Mouse (Mus musculus) lung, adult 18-20 months (tissue): ENCODE measurements around the gene Tomt.

Experiments used
- DNase-seq, 2 experiments: peaks; one replicate each; pipeline ENCODE4 v3.0.0; 2022; ENCODE audit warnings: mixed read lengths in 2 of 2

The Tomt gene

GRCm38 (mm10) chr7:101900331-101901097, 5.6 kb downstream of the Tomt start:
- no peak for DNase-seq

GRCm38 (mm10) chr7:101896104-101897066, 9.8 kb downstream of the Tomt start:
- DNase-seq = peak; percentile 98 to 99

GRCm38 (mm10) chr7:101895695-101896094, 10.5 kb downstream of the Tomt start:
- DNase-seq = no peak

DNA sequence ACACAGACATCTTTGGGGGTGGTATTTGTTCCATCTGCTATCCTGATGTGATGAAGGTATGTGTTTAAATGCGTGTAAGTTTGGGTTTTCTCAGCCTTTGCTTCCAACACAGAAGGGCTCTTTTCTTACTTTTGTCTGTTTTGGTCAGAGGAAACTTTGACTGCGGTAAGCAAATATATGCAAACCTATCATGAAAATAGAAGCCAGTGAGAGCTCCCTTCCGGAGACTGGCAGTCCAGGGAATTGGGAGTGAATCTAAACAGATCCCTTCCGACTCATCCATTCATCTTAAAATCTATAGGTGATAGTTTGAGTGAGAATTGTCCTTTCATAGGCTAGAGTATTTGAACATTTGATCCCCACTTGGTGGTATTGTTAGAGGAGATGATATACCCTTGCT, 17.7 kb downstream of the Tomt start:
- DNase-seq = no peak

DNA sequence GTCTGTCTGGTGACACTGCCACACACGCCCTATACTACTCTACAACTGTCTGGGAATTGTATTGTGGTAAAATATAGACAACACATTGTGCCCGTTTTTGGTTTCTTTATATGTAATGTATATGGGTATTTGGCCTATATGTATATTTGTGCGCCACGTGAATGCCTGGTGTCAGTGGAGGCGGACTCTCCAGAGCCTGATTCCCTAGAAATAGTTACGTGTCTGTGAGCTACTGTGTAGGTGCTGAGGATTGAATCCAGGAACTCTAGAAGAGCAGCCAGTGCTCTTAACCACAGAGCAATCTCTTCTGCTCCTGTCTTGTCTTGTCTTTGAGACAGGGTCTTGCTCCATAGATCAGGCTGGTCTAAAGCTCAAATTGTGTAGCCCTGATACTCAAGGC, 19.9 kb downstream of the Tomt start:
- no peak for DNase-seq

DNA sequence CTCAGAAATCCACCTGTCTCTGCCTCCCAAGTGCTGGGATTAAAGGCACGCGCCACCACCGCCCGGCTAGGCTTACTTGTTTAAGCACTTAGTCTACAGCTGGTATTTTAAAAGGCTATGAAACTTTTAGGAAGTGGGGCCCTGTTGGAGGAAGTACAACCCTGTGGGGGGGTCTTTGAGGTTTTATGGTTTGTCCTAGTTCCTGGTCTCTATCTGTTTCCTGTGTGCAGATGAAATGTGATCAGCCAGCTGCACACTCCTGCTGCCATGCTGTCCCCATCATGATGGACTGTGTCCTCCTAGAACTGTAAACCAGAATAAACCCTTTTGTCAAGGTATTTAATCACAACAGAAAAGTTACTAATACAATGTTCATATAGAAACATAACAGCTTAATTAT, 22.0 kb downstream of the Tomt start:
- DNase-seq = no peak

GRCm38 (mm10) chr7:101882413-101883154, 23.6 kb downstream of the Tomt start:
- no peak for DNase-seq

- no peak for DNase-seq
Observed at GRCm38 (mm10) chr7:101880855-101881254, 25.3 kb downstream of the Tomt start.

DNA sequence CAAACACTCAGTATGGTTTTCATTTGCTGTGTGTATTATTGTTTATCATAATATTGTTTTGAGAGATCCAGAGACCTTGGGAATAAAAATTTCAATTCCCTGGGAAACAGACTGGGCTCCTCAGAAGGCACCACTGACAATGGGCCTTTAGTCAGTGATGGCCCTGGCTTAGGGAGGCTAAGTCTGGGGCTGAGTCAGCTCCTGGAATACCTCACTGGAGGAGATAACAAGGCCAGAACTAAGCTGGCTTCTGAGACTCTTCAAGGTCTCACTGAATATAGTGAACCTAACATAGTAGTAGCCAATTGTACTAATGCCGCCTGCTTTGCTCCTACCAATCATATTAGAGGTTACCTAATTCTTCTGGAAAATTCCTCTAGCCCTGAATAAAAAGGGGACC, 30.2 kb downstream of the Tomt start:
- DNase-seq = no peak

GRCm38 (mm10) chr7:101871296-101871695, 34.9 kb downstream of the Tomt start:
- no peak for DNase-seq

DNA sequence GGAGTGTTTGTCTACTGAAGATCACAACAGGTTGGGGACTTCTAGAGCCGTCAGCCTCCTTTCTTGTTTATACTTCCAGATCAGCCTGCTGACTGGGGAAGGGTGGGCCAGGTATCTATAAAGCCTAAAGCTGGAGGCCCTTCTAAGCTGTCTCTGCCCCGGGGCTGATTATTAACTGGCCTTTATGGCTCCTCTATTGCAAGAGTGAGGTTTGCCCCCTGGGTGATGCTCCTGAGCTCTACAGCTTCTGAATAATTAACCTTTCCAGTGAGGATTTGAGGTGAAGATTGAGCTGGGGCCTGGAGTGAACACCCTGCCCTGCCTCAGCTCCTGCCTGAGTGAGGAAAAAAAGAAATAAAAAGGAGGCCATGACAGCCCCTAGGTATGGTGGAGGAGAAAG, 35.5 kb downstream of the Tomt start, which contains the start of gene Folr1:
Gene Folr1 (minus strand): TSS at position 160 of the 400 bp plus-strand sequence.
- DNase-seq = no peak

DNA sequence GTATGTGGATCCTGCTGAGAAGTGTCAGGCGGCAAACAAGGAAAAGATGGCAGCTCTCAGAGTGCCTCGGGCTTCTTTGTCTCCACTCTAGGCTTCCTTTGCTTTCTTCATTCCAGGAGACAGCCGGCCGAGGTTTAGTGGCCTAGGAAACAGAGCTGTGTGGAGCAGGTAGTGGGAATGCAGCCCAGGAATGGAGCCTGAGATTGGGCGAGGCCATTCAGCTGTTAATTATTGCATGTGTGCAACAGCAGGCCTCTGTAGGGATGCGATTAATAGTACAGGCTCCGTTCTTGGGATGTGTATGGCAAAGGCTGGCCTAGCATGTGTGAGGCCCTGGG, 37.0 kb downstream of the Tomt start:
- DNase-seq = no peak

DNA sequence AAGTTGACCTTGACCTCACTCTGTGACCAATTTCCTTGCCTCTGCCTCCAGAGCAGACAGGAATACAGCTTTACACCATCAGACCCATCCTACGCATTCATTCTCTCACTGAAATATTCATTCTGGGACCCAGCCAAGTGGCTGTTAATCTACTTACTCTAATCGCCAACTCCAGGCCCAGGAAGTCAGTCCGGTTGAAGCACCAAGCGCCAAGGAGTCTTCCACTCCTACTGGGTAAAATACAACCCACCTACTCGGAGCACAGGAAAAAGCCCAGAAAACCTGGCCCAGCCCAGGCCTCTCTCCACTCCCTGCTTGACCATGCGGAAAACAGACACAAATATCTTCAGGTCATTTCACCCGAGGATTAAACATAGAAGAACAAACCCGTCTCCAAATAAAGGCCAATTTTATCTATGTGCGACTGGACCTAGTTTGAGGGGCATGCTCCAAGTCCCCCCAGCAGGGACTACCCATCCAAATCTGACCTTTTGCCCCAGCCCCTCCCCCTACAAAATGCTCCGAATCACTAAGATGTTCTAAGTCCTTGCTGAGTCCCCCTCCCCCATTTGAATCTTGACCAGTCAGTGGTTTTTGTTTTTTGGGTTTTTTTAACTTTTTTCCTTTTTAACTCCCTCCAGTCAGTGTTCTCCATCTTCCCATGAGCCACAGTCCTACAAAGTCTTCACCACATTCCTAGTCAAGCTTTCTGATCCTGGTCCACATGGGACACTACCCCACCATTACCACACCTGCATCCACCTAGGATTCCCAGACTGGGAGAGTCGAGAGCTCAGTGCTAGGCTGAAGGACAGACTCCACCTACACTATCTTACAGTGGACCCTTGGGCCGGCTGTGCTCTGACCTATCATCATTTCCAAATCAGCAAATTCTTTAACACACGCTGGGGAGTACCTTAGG, 37.7 kb downstream of the Tomt start:
- no peak for DNase-seq

DNA sequence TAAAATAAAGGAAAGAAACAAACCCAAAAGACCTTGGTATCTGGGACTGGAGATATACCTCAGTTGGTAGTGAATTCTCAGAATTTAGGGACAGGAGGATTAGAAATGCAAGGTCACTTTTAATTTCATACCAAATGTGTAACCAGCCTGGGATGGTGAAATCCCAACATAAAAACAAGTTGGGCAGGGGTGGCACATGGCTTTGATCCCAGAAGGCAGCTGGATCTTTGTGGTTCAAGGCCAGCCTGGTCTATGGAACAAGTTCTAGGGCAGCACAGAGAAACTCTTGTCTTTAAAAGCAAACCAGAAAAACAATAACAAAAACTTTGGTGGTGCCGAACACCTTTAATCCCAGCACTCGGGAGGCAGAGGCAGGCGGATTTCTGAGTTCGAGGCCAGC, 38.7 kb downstream of the Tomt start:
- DNase-seq = no peak

DNA sequence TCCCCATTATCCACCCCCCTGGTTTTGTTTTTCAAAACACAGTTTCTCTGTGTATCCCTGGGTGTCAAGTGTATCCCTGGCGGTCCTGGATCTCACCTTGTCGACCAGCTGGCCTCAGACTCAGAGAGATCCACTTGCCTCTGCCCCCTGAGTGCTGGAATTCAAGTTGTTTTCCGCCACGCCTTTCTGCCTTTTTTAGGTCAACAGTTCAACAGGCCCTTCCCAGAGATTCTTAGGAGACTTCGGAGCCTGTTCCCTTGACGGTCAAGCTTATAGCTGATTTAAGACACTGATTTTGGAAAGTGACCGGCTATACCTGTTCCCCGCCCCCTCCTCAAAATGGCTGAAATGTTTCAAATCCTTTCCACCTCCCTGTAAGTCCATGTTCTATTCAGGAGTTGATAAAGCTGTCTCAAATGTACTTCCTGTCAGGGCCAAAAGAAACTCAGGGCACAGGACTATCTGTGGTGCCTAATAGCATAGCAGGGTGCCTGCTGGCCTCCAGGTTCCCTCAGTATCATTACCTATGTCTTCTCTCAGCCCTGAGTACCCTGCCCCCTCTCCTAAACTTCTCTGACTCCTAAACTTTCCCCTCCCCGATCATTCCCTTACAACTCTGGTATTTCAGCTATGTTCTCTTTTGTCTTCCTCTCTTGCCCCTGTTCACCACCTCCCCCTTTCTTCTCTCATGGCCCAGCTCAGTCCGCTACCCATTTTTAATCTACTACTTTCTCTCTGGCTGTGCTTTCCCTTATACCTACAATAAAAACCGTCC, 39.5 kb downstream of the Tomt start:
- DNase-seq = no peak

DNA sequence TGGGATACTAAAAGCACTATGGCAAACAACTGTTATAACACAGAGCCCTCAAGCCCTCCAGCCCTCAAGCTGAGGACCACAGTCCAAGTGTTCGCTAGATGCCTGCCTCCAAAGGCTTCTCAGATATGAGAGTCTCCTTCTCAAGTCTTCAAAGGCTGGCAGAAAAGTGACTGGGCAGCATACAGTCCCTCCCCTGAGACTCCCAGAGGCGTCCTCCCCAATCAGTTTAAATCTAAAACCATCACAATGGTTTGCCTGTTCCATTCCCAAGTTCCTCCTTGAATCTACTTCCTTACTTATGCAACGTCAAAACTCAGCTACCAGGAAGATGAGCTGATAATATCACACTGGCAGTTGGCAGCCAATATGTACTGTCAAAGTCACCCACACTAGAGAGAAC, 42.7 kb downstream of the Tomt start, which contains the start of gene Anapc15:
Gene Anapc15 (plus strand): TSS at position 301 of the 400 bp plus-strand sequence.
- no peak for DNase-seq

DNA sequence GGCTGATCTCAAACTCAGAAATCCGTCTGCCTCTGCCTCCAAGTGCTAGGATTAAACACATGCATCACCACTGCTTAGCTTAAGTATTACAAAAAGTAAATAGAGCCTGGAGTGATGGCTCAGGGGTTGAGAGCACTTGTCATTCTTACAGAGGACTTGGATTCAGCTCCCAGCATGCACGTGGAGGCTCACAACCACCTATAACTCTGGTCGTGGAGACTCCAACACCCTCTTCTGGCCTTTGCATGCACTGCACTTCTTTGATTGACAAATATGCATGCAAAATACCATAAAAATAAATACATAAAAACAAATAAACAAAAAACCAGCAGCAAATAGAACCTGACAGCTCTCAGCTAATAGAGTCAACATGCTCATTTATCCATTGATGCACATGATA, 43.9 kb downstream of the Tomt start:
- no peak for DNase-seq

DNA sequence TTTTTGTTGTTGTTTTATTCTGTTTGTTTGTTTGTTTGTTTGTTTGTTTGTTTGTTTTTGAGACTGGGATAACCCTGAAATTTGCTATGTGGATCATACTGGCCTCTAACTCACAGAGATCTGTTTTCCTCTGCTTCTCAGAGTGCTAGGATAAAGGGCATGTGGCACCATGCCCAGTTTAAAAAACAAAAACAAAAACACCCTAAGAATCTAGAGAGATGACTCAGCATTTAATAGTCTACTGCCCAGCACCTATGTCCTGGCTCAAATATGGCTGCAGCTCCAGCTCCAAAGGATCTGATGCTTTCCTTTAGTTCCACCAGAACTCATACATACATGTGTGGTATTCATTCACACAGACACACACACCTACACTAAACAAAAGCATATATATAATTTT, 45.2 kb downstream of the Tomt start:
- no peak for DNase-seq

DNA sequence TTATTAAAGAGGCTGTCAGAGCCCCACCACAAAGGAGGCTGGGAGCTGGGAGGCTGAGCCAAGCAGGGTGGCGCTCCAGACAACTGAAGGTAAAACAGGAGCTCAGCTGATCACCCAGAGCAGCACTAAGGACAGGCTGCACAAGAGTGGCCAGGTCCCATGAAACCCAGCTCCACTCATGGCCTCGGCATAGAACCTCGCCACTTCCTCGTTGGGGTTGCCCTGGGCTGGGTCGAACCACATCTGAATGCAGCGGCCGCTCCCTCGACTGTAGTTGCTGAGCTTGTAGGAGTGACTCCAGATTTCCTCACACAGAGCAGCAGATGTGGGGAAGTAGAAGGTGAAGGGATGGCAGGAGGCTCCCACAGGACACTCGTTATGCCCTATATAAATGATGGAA, 47.8 kb downstream of the Tomt start:
- peak; percentile 42 to 43 for DNase-seq

- DNase-seq = no peak
Observed at GRCm38 (mm10) chr7:101857094-101857493, 49.1 kb downstream of the Tomt start, which contains the start of gene Folr2. Gene Folr2 (minus strand): TSS chr7:101857194.

- no peak for DNase-seq
Observed at GRCm38 (mm10) chr7:101853816-101854215, 52.3 kb downstream of the Tomt start.
